Comparison of ENCODE assay signal across 19 mouse cellular contexts in genomic region chr10:21908686-21909085, GRCm38 (mm10). TPM values are rescaled to one million over a fixed set of nuclear protein-coding genes. Genes with fewer than 3 reads are reported as not detected.
DNase-seq lines count a peak whose midpoint lies in the region; ATAC-seq and TF ChIP-seq lines count a peak whose summit lies in the region.
"Had no signal": no experiment of that assay in that cellular context is flagged by ENCODE, and none has a peak within 500 bp of the region (broad histone marks: within the 10 kb centered on the region; RNA-seq: fewer than 3 reads in every experiment).

No protein-coding gene starts in this region.

- H3K36me3 ChIP-seq in spleen, adult 2 months (ENCODE audit: control insufficient read depth, insufficient read depth, low read length), result no peaks in the 10 kb centered on the region
- H3K36me3 ChIP-seq in stomach, embryonic 16.5 days (ENCODE audit: control insufficient read depth, insufficient read depth, low read length), result no peaks in the 10 kb centered on the region
- H3K36me3 ChIP-seq: hindbrain, embryonic 13.5 days; intestine, embryonic 15.5 days; limb, embryonic 12.5 days had no signal

- H3K4me2 ChIP-seq in stomach, embryonic 16.5 days (ENCODE audit: low read depth, low read length), result no peak overlapping the region
- H3K4me2 ChIP-seq: forebrain, embryonic 13.5 days; hindbrain, embryonic 13.5 days; intestine, embryonic 15.5 days; limb, embryonic 12.5 days; midbrain, embryonic 11.5 days had no signal

- intact Hi-C loops in gastrocnemius, adult 2 months (cut with DNase I), result no loop called here

- no peak for DNase-seq in gastrocnemius, adult 2 months
- no peak for DNase-seq in gastrocnemius, adult 18-20 months (ENCODE audit: low spot score)
- peak in 1 of 2 experiments; percentile 20 for DNase-seq in spleen, adult 2 months (ENCODE audit: low read depth in 1 of 2, low spot score in 2 of 2)
- no peak for DNase-seq in spleen, postnatal 4 days (ENCODE audit: low spot score in 2 of 2)
- DNase-seq in ZHBTc4 (ENCODE audit: low read depth, low spot score), result peak; percentile 69
- no peak for DNase-seq in right cerebral cortex, adult 2 months (ENCODE audit: low spot score in 2 of 2)
- DNase-seq in layer of hippocampus, postnatal 36 days, result no peak
- DNase-seq: adrenal gland, adult 8-10 months; cerebellum, adult 11-12 months; cerebellum, postnatal 36 days; right cerebral cortex, adult 18-20 months had no signal

- no peak overlapping the region for H3K9ac ChIP-seq in stomach, embryonic 16.5 days (ENCODE audit: low read length)
- H3K9ac ChIP-seq: forebrain, embryonic 13.5 days; hindbrain, embryonic 13.5 days; intestine, embryonic 15.5 days; limb, embryonic 12.5 days; liver, embryonic 14.5 days had no signal

- no peak for TF ChIP-seq CTCF in gastrocnemius, adult 2 months (IDR thresholded peaks at IDR 0.05)
- TF ChIP-seq CTCF in spleen, adult 2 months (IDR thresholded peaks at IDR 0.05; ENCODE audit: extremely low read depth, insufficient read depth, insufficient read length, insufficient replicate concordance), result no peak

- TF ChIP-seq POLR2A in spleen, adult 2 months (IDR thresholded peaks at IDR 0.05; ENCODE audit: low read depth, low read length), result no peak

- ATAC-seq in stomach, embryonic 16.5 days (ENCODE audit: insufficient read depth, low FRiP score), result no peak
- ATAC-seq: forebrain, embryonic 13.5 days; intestine, embryonic 15.5 days had no signal

- peak overlapping the region; percentile 35; the same call in 1 of the 2 replicates for H3K27ac ChIP-seq in gastrocnemius, adult 2 months
- H3K27ac ChIP-seq in spleen, adult 2 months (ENCODE audit: insufficient read depth, low read length), result peak overlapping the region; percentile 86
- peak overlapping the region; percentile 54; the same call in 1 of the 2 replicates for H3K27ac ChIP-seq in stomach, embryonic 16.5 days (ENCODE audit: low read length)
- H3K27ac ChIP-seq: forebrain, embryonic 13.5 days; hindbrain, embryonic 13.5 days; limb, embryonic 12.5 days; liver, embryonic 14.5 days had no signal

- H3K27me3 ChIP-seq in spleen, adult 2 months (ENCODE audit: control insufficient read depth, insufficient read depth, low read length), result no peaks in the 10 kb centered on the region
- H3K27me3 ChIP-seq in stomach, embryonic 16.5 days (ENCODE audit: control insufficient read depth, insufficient read depth, low read length), result no peaks in the 10 kb centered on the region
- H3K27me3 ChIP-seq: forebrain, embryonic 13.5 days; hindbrain, embryonic 13.5 days; intestine, embryonic 15.5 days; limb, embryonic 12.5 days had no signal

- WGBS in spleen, adult 2 months, result 43% methylated on average over 1 of the region's 1 CpGs
- 82% methylated on average over 1 of the region's 1 CpGs for WGBS in stomach, embryonic 16.5 days

- H3K4me3 ChIP-seq in gastrocnemius, adult 2 months, result no peak overlapping the region
- no peak overlapping the region for H3K4me3 ChIP-seq in spleen, adult 2 months (ENCODE audit: extremely low read depth, insufficient read depth, insufficient read length)
- no peak overlapping the region for H3K4me3 ChIP-seq in stomach, embryonic 16.5 days (replicated peaks; ENCODE audit: low read length)
- H3K4me3 ChIP-seq: forebrain, embryonic 13.5 days; hindbrain, embryonic 13.5 days; intestine, embryonic 15.5 days; limb, embryonic 12.5 days; myocyte had no signal

- H3K9me3 ChIP-seq in stomach, embryonic 16.5 days (replicated peaks; ENCODE audit: control insufficient read depth, low read length), result no peaks in the 10 kb centered on the region
- H3K9me3 ChIP-seq: forebrain, embryonic 13.5 days; hindbrain, embryonic 13.5 days; intestine, embryonic 15.5 days had no signal

- peaks cover 23% of the 10 kb centered on the region for H3K4me1 ChIP-seq in spleen, adult 2 months (ENCODE audit: control insufficient read depth, insufficient read depth, insufficient read length)
- H3K4me1 ChIP-seq in stomach, embryonic 16.5 days (ENCODE audit: control insufficient read depth, insufficient read depth, low read length), result no peaks in the 10 kb centered on the region
- H3K4me1 ChIP-seq: forebrain, embryonic 13.5 days; hindbrain, embryonic 13.5 days; intestine, embryonic 15.5 days had no signal

RNA-seq across cellular contexts. Expression of gene Sgk1, which starts 26.7 kb away (rescaled TPM):
- total RNA-seq in gastrocnemius, adult 2 months (2021), result 100 to 1,000 TPM; 208 to 210 TPM
- 100 to 1,000 TPM; 151 to 192 TPM for total RNA-seq in gastrocnemius, adult 18-20 months (2021)
- 13.7 and 15.8 TPM in 2 replicates for polyA plus RNA-seq in spleen, adult 2 months (2012; rRNA removed)
- polyA plus RNA-seq in stomach, embryonic 16.5 days (2015; fragmentation: Nextera tagmentation; extraction: Ambion mirVana), result 34.3 and 35.9 TPM in 2 replicates
- 100 to 1,000 TPM; 120 to 147 TPM for total RNA-seq in layer of hippocampus, postnatal 36 days (2021)

Comparison
In these comparisons a context has a peak if more than half of its experiments do, and no peak if none do; other contexts are left out.
1. H3K27ac ChIP-seq: peak in every context shown above with its lines; median percentile 86 in spleen, adult 2 months; 54 in stomach, embryonic 16.5 days; 35 in gastrocnemius, adult 2 months.